Mouse (Mus musculus): ENCODE data around the gene Olfr933. TPM values are rescaled to one million over a fixed set of nuclear protein-coding genes. Genes with fewer than 3 reads are reported as not detected.

The Olfr933 gene
- polyA plus RNA-seq, 1 experiment, result not detected

- WGBS, result 87% methylated on average over 1 of the region's 1 CpGs
- H3K4me3 ChIP-seq (ENCODE audit: control insufficient read depth, insufficient read depth, low read length), result no peak within 1 kb of the TSS
- H3K4me1 ChIP-seq (replicated peaks; ENCODE audit: control insufficient read depth, insufficient read depth, low read length), result no peaks in the 10 kb centered on the region
- H3K27me3 ChIP-seq (ENCODE audit: control insufficient read depth, insufficient read depth, low read length), result no peaks in the 10 kb centered on the region
- H3K36me3 ChIP-seq (ENCODE audit: control insufficient read depth, insufficient read depth, low read length), result no peaks in the 10 kb centered on the region
- no peak for TF ChIP-seq POLR2A (IDR thresholded peaks at IDR 0.05; ENCODE audit: control insufficient read depth, extremely low read depth, insufficient read depth, low read length, poor library complexity)
- no peak for TF ChIP-seq CTCF (IDR thresholded peaks at IDR 0.05; ENCODE audit: borderline replicate concordance, control insufficient read depth, extremely low read depth, insufficient read depth, low read length, poor library complexity)
- H3K27ac ChIP-seq (ENCODE audit: control insufficient read depth, insufficient read depth, low read length), result no peak within 1 kb of the TSS
- no peak for DNase-seq
These were observed 51.2 kb downstream of the Olfr933 start, which contains the start of gene Olfr146 for GRCm38 (mm10) chr9:39023277-39023676. Olfr146 (minus strand) TSS chr9:39023377.

Other genes starting within 250 kb of the Olfr933 start
- gene Olfr920, start 220.0 kb upstream of the Olfr933 start, polyA plus RNA-seq (2012; rRNA removed), result 0.19 and 0.51 TPM in 2 replicates
- 0.08 TPM in 1 of 2 replicates, not detected in the other for gene Olfr921, start 199.2 kb upstream of the Olfr933 start, polyA plus RNA-seq (2012; rRNA removed)
- gene Olfr922, start 157.7 kb upstream of the Olfr933 start, polyA plus RNA-seq (2012; rRNA removed), result not detected in 2 replicates
- gene Olfr923, start 145.8 kb upstream of the Olfr933 start, polyA plus RNA-seq (2012; rRNA removed), result not detected in 2 replicates
- gene Olfr924, start 127.9 kb upstream of the Olfr933 start, polyA plus RNA-seq (2012; rRNA removed), result not detected in 2 replicates
- not detected in 2 replicates for gene Olfr26, start 117.3 kb upstream of the Olfr933 start, polyA plus RNA-seq (2012; rRNA removed)
- not detected in 2 replicates for gene Olfr926, start 95.2 kb upstream of the Olfr933 start, polyA plus RNA-seq (2012; rRNA removed)
- not detected in 2 replicates for gene Olfr930, start 42.5 kb upstream of the Olfr933 start, polyA plus RNA-seq (2012; rRNA removed)
- not detected in 2 replicates for gene Olfr934, start 16.0 kb downstream of the Olfr933 start, polyA plus RNA-seq (2012; rRNA removed)
- not detected in 2 replicates for gene Olfr935, start 27.4 kb downstream of the Olfr933 start, polyA plus RNA-seq (2012; rRNA removed)
- gene Olfr146, start 51.1 kb downstream of the Olfr933 start, polyA plus RNA-seq (2012; rRNA removed), result not detected in 2 replicates
- gene Olfr937, start 92.6 kb downstream of the Olfr933 start, polyA plus RNA-seq (2012; rRNA removed), result not detected in 2 replicates
- not detected in 2 replicates for gene Olfr938, start 106.6 kb downstream of the Olfr933 start, polyA plus RNA-seq (2012; rRNA removed)
- not detected in 2 replicates for gene Olfr27, start 155.8 kb downstream of the Olfr933 start, polyA plus RNA-seq (2012; rRNA removed)
- not detected in 2 replicates for gene Olfr943, start 194.0 kb downstream of the Olfr933 start, polyA plus RNA-seq (2012; rRNA removed)
- not detected in 2 replicates for gene Olfr944, start 229.6 kb downstream of the Olfr933 start, polyA plus RNA-seq (2012; rRNA removed)